Mouse (Mus musculus) brown adipose tissue, adult 24 weeks (tissue): Measurements from ENCODE around the gene Serf2. TPM values are rescaled to one million over a fixed set of nuclear protein-coding genes. Genes with fewer than 3 reads are reported as not detected.
"Not testable (repeated sequence)": the region's sequence is repeated elsewhere in the genome, so short reads cannot be mapped to it uniquely, and the experiment has no call there.

Source experiments
- H3K27ac ChIP-seq: fragments of 200-500 bp; replicated peaks from 2 replicates; pipeline ENCODE4 v1.5.1; 2012; ENCODE audit warnings: low read depth, mild to moderate bottlenecking, low read length
- H3K4me1 ChIP-seq: fragments of 200-500 bp; 2 replicates; pipeline ENCODE4 v1.6.1; 2012; ENCODE audit warnings: low read length, mixed read lengths; ENCODE audit not compliant: control insufficient read depth, insufficient read depth, insufficient read length
- H3K4me3 ChIP-seq: fragments of 200-500 bp; 2 replicates; pipeline ENCODE4 v1.5.1; 2012; ENCODE audit warnings: low read depth, mild to moderate bottlenecking, low read length, moderate library complexity; ENCODE audit not compliant: insufficient read depth
- polyA plus RNA-seq: library from polyadenylated mRNA; stranded (reverse); fragments of >200 nt; gene quantifications from 2 replicates; pipeline ENCODE4 v1.2.4, GENCODE M21; 2012; ENCODE audit not compliant: missing spikeins, insufficient read depth, insufficient read length

Serf2 gene
- polyA plus RNA-seq, 1 experiment = 583 TPM

DNA sequence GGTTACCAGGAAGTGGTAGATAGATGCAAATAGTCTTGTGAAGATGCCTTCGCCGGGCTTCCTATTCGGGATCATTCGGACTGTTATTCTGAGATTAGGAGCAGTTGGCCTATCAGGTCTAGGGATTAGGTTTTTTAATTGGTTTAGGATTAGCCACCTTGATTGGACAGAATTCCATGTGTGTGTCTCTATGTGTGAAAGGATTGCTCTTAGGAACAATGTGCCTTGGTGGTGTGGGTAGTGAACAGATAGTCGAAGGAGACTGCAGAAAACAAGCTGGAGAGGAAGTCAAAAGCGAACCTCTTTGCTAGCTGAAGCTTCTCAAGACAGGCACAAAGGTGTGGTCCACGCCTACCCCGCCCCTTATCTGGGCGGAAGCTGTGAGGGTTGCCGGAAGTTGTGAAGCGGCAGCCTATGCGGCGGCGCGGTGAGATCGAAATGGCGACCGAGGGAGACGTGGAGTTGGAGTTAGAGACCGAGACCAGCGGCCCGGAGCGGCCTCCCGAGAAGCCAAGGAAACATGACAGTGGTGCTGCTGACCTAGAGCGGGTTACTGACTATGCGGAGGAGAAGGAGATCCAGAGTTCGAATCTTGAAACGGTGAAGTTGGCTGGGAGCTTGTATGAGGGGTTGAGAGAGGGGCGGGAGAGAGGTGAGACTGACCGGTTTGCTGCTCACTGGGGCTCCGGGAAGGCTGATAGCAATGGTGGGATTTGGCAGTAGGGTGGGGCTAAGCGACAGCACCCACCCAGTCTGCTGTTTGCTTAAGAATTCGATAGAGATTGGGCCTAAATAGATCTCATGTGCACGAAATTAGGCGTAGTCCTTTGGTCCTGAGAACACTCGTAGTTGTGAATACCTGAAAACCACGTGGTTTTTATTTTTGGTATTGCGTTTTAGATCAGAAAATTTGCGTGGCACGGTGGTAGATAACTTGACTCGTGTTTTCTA, 8.0 kb downstream of the Serf2 start, which contains the start of gene Serinc4:
TSS of gene Serinc4 (minus strand) at position 90 of the 951 bp plus-strand sequence.
- no peaks in the 10 kb centered on the region for H3K4me1 ChIP-seq
- H3K27ac ChIP-seq = peak within 1 kb of the TSS; percentile 72
- H3K4me3 ChIP-seq = peak within 1 kb of the TSS; percentile 91

DNA sequence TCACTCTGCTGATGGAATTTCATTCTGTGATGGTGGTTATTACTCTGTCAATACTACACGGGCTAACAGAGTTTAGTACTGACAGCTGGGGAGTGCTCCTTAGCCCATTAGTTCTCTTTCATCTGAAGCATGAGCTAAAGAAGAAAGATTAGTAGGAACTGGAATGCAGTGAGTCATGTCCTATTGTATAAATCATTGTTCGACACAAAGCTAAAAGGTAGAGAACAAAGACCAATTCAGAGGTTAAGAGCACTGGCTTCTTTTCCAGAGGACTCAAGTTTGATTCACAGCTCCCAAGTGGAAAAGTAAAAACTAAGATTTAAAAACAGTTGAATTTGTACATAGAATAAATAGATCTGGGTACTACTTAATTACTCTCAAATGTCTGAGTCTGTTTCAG, 11.1 kb downstream of the Serf2 start:
- Histone ChIP-seq H3K27ac (no peak overlapping the region), H3K4me1 (no peaks in the 10 kb centered on the region), H3K4me3 (no peak overlapping the region)

GRCm38 (mm10) chr2:121468982-121469381, 20.0 kb downstream of the Serf2 start:
- not testable (repeated sequence) for H3K27ac ChIP-seq, H3K4me3 ChIP-seq, H3K4me1 ChIP-seq

GRCm38 (mm10) chr2:121472783-121473182, 23.8 kb downstream of the Serf2 start:
- H3K4me3 ChIP-seq, H3K4me1 ChIP-seq, H3K27ac ChIP-seq: not testable (repeated sequence)

- Histone ChIP-seq H3K27ac (peak within 1 kb of the TSS; percentile 47), H3K4me3 (peak within 1 kb of the TSS; percentile 74)
- not testable (repeated sequence) for H3K4me1 ChIP-seq
Observed at GRCm38 (mm10) chr2:121473301-121474179, 24.5 kb downstream of the Serf2 start, which contains the start of gene Mfap1b. Gene Mfap1b (minus strand): TSS chr2:121474067.

GRCm38 (mm10) chr2:121474180-121474535, 25.2 kb downstream of the Serf2 start:
- Histone ChIP-seq H3K27ac (peak overlapping the region; percentile 19; the same call in 1 of the 2 replicates), H3K4me1 (peaks cover 3% of the 10 kb centered on the region; the same call in 1 of the 2 replicates), H3K4me3 (peak overlapping the region; percentile 74)

DNA sequence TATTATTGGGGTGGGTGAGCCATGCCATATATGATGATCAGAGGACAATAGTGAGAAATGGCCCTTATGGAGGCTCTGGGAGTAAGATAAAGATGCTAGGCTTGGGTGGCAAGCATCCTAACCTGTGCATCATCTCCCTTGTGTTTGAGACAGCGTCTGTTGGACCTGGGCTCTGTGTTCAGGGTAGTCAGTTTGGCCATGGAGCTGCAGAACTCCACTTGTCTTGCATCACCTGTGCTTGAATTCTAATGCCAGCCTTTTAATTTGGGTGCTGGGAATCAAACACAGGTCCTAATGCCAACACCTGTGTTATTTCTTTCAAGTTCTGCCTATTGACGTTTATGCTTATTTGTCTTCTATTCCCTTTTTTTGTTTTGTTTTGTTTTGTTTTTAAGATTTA, 26.3 kb downstream of the Serf2 start:
- not testable (repeated sequence) for H3K4me3 ChIP-seq, H3K27ac ChIP-seq, H3K4me1 ChIP-seq

GRCm38 (mm10) chr2:121477491-121478266, 28.7 kb downstream of the Serf2 start:
- Histone ChIP-seq H3K4me3 (no peak overlapping the region), H3K27ac (no peak overlapping the region)

DNA sequence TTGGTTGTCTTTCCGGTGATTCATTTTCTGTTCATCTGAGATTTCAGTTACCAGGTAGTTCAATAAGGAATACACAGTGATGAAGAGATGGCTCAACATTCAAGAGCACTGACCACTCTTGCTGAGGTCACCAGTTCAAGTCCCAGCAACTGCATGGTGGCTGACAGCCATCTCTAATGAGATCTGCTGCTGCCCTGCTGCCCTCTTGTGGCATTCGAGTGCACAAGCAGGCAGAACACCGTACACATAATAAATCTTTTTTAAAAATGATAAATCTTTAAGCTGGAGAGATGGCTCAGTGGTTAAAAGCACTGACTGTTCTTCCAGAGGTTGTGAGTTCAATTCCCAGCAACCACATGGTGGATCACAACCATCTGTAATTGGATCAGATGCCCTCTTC, 31.5 kb downstream of the Serf2 start:
- Histone ChIP-seq H3K4me1 (no peaks in the 10 kb centered on the region), H3K4me3 (no peak overlapping the region), H3K27ac (no peak overlapping the region)

More at GRCm38 (mm10) chr2:121477491-121478266, 28.7 kb downstream of the Serf2 start:
- H3K4me1 ChIP-seq = no peaks in the 10 kb centered on the region

DNA sequence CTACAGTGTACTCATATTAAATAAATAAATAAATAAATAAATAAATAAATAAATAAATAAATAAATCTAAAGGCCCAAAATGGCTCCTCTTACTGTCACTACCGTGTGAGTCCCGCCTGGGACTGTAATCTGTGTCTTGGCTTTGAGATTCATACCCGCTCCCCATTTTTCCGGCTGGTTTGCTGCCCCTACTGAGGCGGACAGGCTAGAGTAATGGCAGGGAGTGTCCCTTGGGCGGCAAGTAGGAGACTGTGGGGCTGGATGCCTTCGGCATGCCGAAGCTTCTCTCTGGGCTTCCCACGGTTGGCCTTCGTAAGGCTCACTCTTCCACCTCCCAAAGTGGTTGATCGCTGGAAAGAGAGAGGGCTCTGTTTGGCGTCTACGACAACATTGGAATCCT, 31.9 kb downstream of the Serf2 start:
- H3K4me1 ChIP-seq, H3K4me3 ChIP-seq, H3K27ac ChIP-seq: not testable (repeated sequence)

- no peaks in the 10 kb centered on the region for H3K4me1 ChIP-seq
- H3K4me3 ChIP-seq = no peak overlapping the region
- H3K27ac ChIP-seq = no peak overlapping the region
Observed at GRCm38 (mm10) chr2:121483576-121483975, 34.6 kb downstream of the Serf2 start.

- H3K4me1 ChIP-seq, H3K4me3 ChIP-seq, H3K27ac ChIP-seq: not testable (repeated sequence)
Observed at GRCm38 (mm10) chr2:121484403-121484802, 35.4 kb downstream of the Serf2 start.

DNA sequence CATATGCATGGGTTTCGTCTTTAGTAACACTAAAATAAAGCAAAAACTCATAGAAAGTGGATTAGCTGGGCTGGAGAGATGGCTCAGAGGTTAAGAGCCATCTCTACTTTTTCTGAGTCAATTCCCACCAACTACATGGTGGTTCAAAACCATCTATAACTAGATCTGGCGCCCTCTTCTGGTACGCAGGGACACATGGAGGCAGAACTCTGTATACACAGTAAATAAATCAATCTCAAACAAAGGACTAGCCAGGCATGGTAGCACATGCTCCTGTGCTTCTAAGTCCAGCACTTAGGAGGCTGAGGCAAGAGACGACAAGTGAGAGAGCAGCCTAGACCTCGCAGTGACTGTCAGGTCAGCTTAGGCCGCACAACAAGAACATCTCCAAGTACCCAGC, 52.6 kb downstream of the Serf2 start:
- not testable (repeated sequence) for H3K4me1 ChIP-seq, H3K4me3 ChIP-seq, H3K27ac ChIP-seq

DNA sequence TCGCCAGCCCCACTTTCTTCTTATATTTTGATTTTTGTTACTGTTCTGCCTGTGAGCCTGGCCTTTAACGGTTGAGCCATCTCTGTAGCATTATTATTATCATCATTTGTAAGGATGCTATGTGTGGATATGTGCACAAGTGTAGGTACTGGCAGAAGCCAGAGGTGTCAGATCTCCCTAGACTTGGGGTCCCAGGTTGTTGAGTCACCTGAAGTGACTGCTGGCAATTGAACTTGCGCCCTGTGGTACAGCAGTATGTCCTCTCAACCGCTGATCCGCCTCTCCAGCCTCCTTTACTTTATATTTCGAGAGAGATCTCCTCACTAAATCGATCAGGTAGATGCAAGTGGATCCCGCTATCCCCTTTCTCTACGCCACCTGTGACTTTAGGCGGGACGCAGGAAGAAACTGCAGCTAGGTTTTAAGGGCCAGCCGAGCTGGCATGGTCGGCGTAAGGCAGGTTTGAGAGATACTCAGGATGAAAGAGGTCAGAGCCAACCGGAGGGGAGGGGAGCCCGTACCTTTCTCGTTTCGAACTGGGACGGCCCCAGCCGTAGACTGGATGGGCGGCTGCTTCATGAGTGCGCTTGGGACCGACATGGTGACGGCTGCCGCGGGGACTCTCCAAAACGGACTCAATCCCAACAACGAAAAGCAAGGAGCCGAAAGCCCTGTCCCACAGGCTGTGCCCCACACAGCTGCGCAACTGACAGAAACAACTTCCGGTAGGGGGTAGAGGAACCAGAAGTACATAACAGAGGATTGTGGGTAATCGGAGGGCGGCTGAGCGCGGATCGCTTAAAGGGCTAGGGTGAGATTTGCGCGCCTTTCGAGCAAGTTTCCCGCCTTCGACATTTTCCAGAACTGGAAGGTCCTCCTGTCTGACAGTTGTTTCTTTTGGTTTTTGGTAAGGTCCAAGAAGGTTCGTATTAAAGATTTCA, 57.2 kb downstream of the Serf2 start, which contains the start of the genes Mfap1a and Wdr76:
TSS of gene Mfap1a (minus strand) at position 724 of the 941 bp plus-strand sequence.
TSS of gene Wdr76 (plus strand) at position 782 of the 941 bp plus-strand sequence.
- not testable (repeated sequence) for H3K4me1 ChIP-seq
- Histone ChIP-seq H3K27ac (peak within 1 kb of the TSS; percentile 48; the same call in 1 of the 2 replicates), H3K4me3 (peak within 1 kb of the TSS; percentile 65)
